Mouse (Mus musculus) urinary bladder, postnatal 4 days (tissue): ENCODE measurements around the gene Oxct1.

ENCODE experiments used
- DNase-seq, 2 experiments: peaks; one replicate each; pipeline ENCODE4 v3.0.0; 2021 to 2022; ENCODE audit warnings: low spot score in 2 of 2

Oxct1 gene

GRCm38 (mm10) chr15:4119962-4120361 is 93.8 kb downstream of the Oxct1 start:
- DNase-seq = no peak

GRCm38 (mm10) chr15:4124648-4125047 is 98.5 kb downstream of the Oxct1 start:
- no peak for DNase-seq

- no peak for DNase-seq
Observed at GRCm38 (mm10) chr15:4138524-4138923, 112.3 kb downstream of the Oxct1 start.

- DNase-seq = no peak
Observed at GRCm38 (mm10) chr15:4139516-4139915, 113.3 kb downstream of the Oxct1 start.

- DNase-seq = no peak
Observed at GRCm38 (mm10) chr15:4145352-4145751, 119.2 kb downstream of the Oxct1 start.

GRCm38 (mm10) chr15:4147700-4148099 is 121.5 kb downstream of the Oxct1 start:
- DNase-seq = no peak

- no peak for DNase-seq
Observed at GRCm38 (mm10) chr15:4148649-4149389, 122.6 kb downstream of the Oxct1 start.

GRCm38 (mm10) chr15:4154646-4155045 is 128.5 kb downstream of the Oxct1 start:
- no peak for DNase-seq

- no peak for DNase-seq
Observed at GRCm38 (mm10) chr15:4167946-4168345, 141.8 kb downstream of the Oxct1 start.

- DNase-seq = no peak
Observed at GRCm38 (mm10) chr15:4171600-4171999, 145.4 kb downstream of the Oxct1 start.

GRCm38 (mm10) chr15:4197913-4198312 is 171.7 kb downstream of the Oxct1 start:
- DNase-seq = no peak
